Mouse (Mus musculus) ES-Bruce4 (cell line): Measurements from ENCODE around the gene Foxa3. TPM values are rescaled to one million over a fixed set of nuclear protein-coding genes. Genes with fewer than 3 reads are reported as not detected.

Experiments used
- H3K27ac ChIP-seq: 2 replicates; pipeline ENCODE4 v1.5.1; 2012; ENCODE audit warnings: low read length, inconsistent platforms; ENCODE audit not compliant: insufficient read depth
- H3K27me3 ChIP-seq: 2 replicates; pipeline ENCODE4 v1.6.1; 2012; ENCODE audit warnings: mild to moderate bottlenecking, low read length, inconsistent platforms; ENCODE audit not compliant: control insufficient read depth, poor library complexity, insufficient read depth, severe bottlenecking
- H3K36me3 ChIP-seq: 2 replicates; pipeline ENCODE4 v1.6.1; 2012; ENCODE audit warnings: inconsistent platforms, mild to moderate bottlenecking, low read length, moderate library complexity; ENCODE audit not compliant: control insufficient read depth, poor library complexity, insufficient read depth, severe bottlenecking
- H3K4me1 ChIP-seq: one replicate; pipeline ENCODE4 v1.8.1; 2011; ENCODE audit warnings: low read length; ENCODE audit not compliant: control insufficient read depth, insufficient read depth
- H3K4me3 ChIP-seq: 2 replicates; pipeline ENCODE4 v1.5.1; 2011; ENCODE audit warnings: low read depth, mild to moderate bottlenecking, low read length
- H3K9ac ChIP-seq: 2 replicates; pipeline ENCODE4 v1.6.1; 2012; ENCODE audit warnings: low read depth, mild to moderate bottlenecking, inconsistent platforms; ENCODE audit not compliant: poor library complexity, severe bottlenecking
- H3K9me3 ChIP-seq: replicated peaks from 2 replicates; pipeline ENCODE4 v1.6.1; 2012; ENCODE audit warnings: mild to moderate bottlenecking, low read length, inconsistent platforms; ENCODE audit not compliant: control insufficient read depth, poor library complexity, insufficient read depth, severe bottlenecking
- CTCF ChIP-seq: IDR thresholded peaks from one replicate; pipeline ENCODE4 v1.8.1; 2011; ENCODE audit warnings: low read depth, low read length
- EP300 ChIP-seq: IDR thresholded peaks from 2 replicates; pipeline ENCODE4 v1.6.1; 2011; ENCODE audit warnings: low read depth, low read length; ENCODE audit not compliant: insufficient read depth
- POLR2A ChIP-seq: IDR thresholded peaks from one replicate; pipeline ENCODE4 v1.8.1; 2011; ENCODE audit warnings: low read length; ENCODE audit not compliant: insufficient read depth
- polyA plus RNA-seq: library from polyadenylated mRNA; stranded (reverse); fragments of >200 nt; gene quantifications from 2 replicates; pipeline ENCODE4 v1.2.4, GENCODE M21; 2011; ENCODE audit warnings: low read depth; ENCODE audit not compliant: missing spikeins, insufficient read depth, insufficient read length

Foxa3 gene
- polyA plus RNA-seq, 1 experiment: 2.5 TPM

DNA sequence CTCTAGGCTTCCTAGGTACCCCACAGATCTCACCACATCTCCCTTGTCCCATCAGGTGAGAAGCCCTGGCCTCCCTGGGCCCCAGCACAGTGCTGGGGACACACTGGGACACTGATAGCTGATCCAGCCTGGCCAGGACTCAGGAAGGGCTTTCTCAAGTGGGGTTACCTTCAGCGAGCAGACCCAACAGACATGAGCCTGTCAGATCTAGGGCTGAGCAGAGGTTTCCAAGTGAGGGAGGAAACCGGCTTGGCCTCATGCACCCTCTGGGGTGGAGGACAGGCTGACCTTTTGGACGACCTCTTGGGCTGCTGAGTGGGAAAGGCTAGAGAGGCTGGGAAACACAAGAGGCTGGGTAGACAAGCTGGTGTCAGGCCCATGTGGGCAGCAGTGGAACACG lies 27.8 kb upstream of the Foxa3 start:
- Histone ChIP-seq H3K9ac (no peak overlapping the region), H3K36me3 (peaks cover 27% of the 10 kb centered on the region), H3K4me3 (no peak overlapping the region), H3K9me3 (no peaks in the 10 kb centered on the region), H3K27ac (no peak overlapping the region), H3K27me3 (no peaks in the 10 kb centered on the region), H3K4me1 (no peaks in the 10 kb centered on the region)
- TF ChIP-seq CTCF (no peak), POLR2A (no peak), EP300 (no peak)

DNA sequence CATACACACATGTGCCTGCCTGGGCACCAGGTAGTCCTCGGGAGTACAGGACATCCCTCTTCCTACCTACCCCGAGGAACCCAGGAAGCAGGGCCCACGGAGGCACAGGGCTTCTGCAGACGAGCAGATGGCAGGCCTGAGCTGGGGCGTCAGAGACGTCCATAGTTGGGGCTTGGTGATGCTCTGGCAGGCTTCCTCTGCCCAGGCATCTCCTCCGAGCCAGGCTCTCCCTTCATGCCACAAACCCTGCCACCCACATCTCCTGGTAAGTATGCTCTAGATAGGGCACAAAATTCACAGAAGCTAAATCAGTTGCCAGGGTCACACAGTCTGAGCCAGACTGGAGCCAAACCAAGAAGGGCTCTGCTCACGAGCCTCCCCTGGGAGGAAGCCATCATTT lies 26.8 kb upstream of the Foxa3 start:
- Histone ChIP-seq H3K27ac (no peak overlapping the region), H3K36me3 (peaks cover 30% of the 10 kb centered on the region), H3K27me3 (no peaks in the 10 kb centered on the region), H3K4me1 (no peaks in the 10 kb centered on the region), H3K9ac (no peak overlapping the region), H3K9me3 (no peaks in the 10 kb centered on the region), H3K4me3 (no peak overlapping the region)
- TF ChIP-seq CTCF (no peak), EP300 (no peak)

DNA sequence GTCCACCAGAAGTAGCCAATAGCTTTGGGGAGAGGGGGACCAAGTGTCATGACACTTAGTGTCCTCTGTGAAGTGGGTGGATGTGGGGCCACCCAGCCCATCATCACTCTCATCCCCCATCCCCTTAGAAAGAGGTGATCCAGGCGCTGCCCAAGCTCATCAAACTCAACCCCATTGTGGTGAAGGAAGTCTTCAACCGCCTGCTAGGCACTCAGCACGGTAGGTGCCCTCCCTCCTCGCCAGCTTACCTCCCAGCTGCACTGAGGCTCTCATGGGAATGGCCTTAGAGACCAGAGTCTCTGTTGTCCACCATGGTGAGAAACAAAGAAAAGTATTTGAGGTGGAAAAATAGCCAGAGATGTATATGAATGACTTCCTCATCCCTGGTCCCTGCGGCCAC lies 25.9 kb upstream of the Foxa3 start:
- Histone ChIP-seq H3K9ac (no peak overlapping the region), H3K4me3 (no peak overlapping the region), H3K27ac (no peak overlapping the region), H3K36me3 (peaks cover 38% of the 10 kb centered on the region), H3K4me1 (no peaks in the 10 kb centered on the region), H3K9me3 (no peaks in the 10 kb centered on the region), H3K27me3 (no peaks in the 10 kb centered on the region)
- TF ChIP-seq EP300: no peak
- TF ChIP-seq CTCF: no peak
- no peak for TF ChIP-seq POLR2A

DNA sequence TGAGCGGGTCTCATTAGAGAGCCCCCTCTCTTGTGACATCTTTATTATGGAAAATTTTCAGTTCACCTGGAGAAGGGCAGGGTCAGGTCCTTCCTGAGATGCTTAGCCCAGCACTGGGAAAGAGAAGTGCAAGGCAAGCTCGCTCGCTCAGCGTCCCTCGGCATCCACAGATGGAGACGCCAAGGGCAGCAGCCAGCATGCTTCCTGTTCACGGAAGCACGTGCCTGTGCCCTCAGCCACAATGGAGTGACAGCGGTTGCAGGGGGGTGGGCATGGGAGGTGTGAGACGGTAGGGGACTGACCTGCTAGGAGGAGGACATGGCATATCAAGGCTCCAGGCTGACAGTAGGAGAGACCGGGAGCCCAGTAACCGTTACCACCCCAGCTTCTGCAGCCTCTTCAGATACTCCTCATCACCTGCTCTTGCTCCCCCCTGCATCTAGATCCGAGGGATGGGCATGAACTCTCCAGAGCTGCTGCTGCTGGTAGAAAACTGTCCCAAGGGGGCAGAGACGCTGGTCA lies 24.7 kb upstream of the Foxa3 start:
- H3K4me1 ChIP-seq: no peaks in the 10 kb centered on the region
- no peak overlapping the region for H3K4me3 ChIP-seq
- no peak for TF ChIP-seq CTCF
- no peak for TF ChIP-seq EP300
- TF ChIP-seq POLR2A: no peak
- no peak overlapping the region for H3K27ac ChIP-seq
- no peaks in the 10 kb centered on the region for H3K27me3 ChIP-seq
- H3K9me3 ChIP-seq: no peaks in the 10 kb centered on the region
- H3K9ac ChIP-seq: no peak overlapping the region
- H3K36me3 ChIP-seq: peaks cover 48% of the 10 kb centered on the region

DNA sequence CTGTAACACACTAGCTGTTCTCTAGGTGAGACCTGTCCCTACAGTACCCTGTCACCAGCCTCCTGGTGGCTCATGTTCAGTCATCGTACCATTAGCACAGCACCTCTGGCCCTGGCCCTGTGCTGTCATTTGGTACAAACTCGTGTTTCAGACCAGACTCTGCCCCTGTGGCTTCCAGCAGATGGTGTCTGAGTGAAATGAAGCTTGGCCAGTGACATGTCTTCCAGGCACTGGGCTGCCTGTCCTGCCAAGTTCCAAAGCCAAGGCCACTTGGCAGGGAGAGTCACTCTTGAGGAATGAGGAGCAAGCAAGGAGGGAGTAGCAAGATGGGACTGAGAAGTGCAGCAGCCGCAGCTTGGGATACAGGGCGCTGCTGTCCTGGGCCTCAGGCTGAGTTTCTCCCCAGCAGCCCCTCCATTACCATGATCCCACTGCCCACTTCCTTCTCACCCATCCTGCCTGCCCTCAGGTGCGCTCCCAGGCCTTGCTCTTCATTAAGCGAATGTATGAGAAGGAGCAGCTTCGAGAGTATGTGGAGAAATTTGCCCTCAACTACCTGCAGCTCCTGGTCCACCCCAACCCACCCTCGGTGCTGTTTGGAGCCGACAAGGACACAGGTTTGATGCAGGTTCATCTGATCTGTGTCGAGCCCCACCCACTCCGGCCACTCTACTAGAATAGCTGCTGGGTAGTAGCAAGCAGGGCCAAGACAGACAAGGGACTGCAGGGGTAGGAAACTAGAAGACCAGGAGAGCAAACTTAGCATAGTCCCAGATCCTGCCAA lies 23.1 kb upstream of the Foxa3 start:
- TF ChIP-seq EP300 (no peak), POLR2A (no peak), CTCF (no peak)
- no peak overlapping the region for H3K27ac ChIP-seq
- H3K36me3 ChIP-seq: peaks cover 55% of the 10 kb centered on the region
- H3K9ac ChIP-seq: no peak overlapping the region
- no peak overlapping the region for H3K4me3 ChIP-seq
- no peaks in the 10 kb centered on the region for H3K9me3 ChIP-seq
- no peaks in the 10 kb centered on the region for H3K27me3 ChIP-seq
- H3K4me1 ChIP-seq: no peaks in the 10 kb centered on the region

DNA sequence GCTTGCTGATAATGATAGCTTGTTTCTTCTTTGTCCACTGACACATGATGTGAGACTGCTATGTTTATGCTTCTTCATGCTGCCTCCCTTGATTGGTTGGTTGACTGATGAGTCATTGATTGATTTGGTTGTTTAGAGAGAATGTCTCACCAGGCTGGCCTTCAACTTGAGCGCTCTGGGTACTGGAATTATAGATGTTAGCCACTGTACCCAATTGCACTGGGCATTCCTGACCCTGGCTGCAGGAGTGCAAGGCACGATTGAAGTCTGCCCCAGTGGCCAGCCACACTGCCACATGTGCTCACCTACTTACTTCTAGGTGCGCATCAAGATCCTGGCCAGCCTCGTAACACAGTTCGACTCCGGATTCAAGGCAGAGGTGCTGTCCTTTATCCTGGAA lies 21.3 kb upstream of the Foxa3 start:
- Histone ChIP-seq H3K27ac (no peak overlapping the region), H3K9me3 (no peaks in the 10 kb centered on the region), H3K4me1 (no peaks in the 10 kb centered on the region), H3K27me3 (no peaks in the 10 kb centered on the region), H3K4me3 (no peak overlapping the region), H3K36me3 (peaks cover 63% of the 10 kb centered on the region), H3K9ac (no peak overlapping the region)
- TF ChIP-seq POLR2A: no peak
- no peak for TF ChIP-seq EP300
- TF ChIP-seq CTCF: no peak
